Mouse (Mus musculus) megakaryocyte, embryonic 14.5 days (primary cell): Measurements from ENCODE around the gene Tle3.

Source experiments
- FLI1 ChIP-seq: IDR thresholded peaks from 2 replicates; pipeline ENCODE4 v1.6.1; 2012; ENCODE audit warnings: low read length, inconsistent platforms, mixed read lengths
- GATA1 ChIP-seq: IDR thresholded peaks from 3 replicates; pipeline ENCODE4 v1.6.1; 2012; ENCODE audit warnings: mixed read lengths, low read length, inconsistent platforms, borderline replicate concordance

DNA sequence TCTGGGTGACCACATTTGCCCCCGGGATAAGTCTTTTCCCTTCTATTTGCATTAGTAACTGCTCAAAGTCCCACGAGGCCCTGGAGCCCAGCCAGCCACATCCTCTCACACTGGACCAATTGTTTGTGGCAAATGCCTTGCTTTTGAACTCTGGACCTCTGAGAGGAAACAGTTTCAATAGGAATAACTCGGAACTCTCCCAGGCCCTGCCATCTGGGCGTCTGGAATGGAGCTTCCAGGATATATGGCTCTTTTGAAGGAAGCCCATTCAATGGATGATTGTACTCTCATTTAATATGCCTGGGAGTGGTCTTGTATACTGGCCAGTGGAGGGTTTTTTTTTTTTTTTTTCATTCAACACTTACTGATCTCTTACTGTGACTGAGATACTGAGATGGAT lies 21.0 kb upstream of the Tle3 start:
- TF ChIP-seq FLI1 (no peak), GATA1 (no peak)
